Mouse (Mus musculus) erythroblast, adult 5-6 weeks (primary cell): ENCODE data around the gene Rab36. TPM values are rescaled to one million over a fixed set of nuclear protein-coding genes. Genes with fewer than 3 reads are reported as not detected.

Experiments
- ATAC-seq: replicated peaks from 2 replicates; pipeline ENCODE4 v1.8.0; 2016; ENCODE audit warnings: moderate number of reproducible peaks, mild to moderate bottlenecking, moderate TSS enrichment, inconsistent platforms; ENCODE audit not compliant: poor library complexity, low FRiP score, severe bottlenecking
- total RNA-seq, 2 experiments: library from RNA; stranded (forward) in 1 of 2; stranded (reverse) in 1 of 2; fragments of 150-400 nt in 1 of 2; fragments of 200-764, 138-1000 nt in 1 of 2; gene quantifications; 2 replicates each; pipeline versions ENCODE4 v1.2.3 to v1.2.4; 2015 to 2017; ENCODE audit warnings: low replicate concordance in 2 of 2

Rab36 gene
- total RNA-seq, 2 experiments from 2014 or later = 1.4 TPM; not detected in 1

GRCm38 (mm10) chr10:75065691-75066090 is 28.8 kb downstream of the Rab36 start:
- ATAC-seq = no peak

GRCm38 (mm10) chr10:75067446-75067845 is 30.6 kb downstream of the Rab36 start:
- ATAC-seq = no peak

GRCm38 (mm10) chr10:75068086-75068485 is 31.2 kb downstream of the Rab36 start:
- ATAC-seq = no peak

GRCm38 (mm10) chr10:75068624-75069328 is 31.9 kb downstream of the Rab36 start:
- no peak for ATAC-seq

- no peak for ATAC-seq
Measured at GRCm38 (mm10) chr10:75070281-75070976, 33.6 kb downstream of the Rab36 start.

- ATAC-seq = no peak
Measured at GRCm38 (mm10) chr10:75075665-75076064, 38.8 kb downstream of the Rab36 start.

DNA sequence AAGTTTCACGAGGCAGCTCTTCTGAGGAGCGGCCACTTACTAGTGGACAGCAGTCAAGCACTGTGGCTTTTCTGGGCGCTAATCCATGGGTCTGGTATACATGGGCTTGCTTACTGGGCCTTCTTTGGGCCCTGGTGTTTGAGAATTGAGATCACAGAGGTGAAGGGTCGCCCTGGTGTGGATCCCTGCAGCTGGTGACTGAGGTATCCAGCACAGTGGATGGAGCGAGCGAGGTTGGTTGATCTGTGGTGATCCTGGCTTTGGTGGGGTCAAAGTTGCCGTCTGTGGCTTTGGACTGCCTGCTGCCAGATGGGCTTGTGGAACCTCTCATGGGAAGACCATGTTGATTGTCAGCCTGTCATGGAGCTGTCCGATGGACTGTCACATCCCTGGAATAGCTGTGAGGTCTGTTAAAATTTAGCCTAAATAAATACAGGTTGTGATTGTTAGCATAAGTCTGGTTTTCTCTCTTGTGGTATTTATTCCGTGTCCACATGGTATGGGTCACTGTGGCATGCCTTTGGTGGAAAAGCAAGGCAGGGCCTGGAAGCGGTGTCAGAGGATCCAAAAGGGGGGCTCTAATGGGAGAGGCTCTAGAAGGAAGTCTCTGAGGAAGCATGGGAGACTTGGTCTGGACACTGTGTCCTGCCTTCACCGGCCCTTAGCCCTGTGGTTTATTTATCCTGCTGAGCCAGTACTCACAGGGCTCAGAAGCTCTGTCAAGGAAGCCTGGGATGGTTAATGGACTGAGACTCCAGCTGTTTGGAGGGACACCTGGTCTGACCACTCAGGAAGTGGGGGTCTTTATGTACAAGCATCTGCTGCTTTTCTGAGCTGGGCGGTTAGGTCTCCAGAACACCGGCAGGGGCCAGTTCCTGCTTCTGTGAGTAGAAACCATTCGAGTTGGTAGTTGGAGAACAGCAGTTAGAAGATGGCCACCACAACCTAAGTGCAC is 41.6 kb downstream of the Rab36 start:
- ATAC-seq = no peak

- ATAC-seq = no peak
Measured at GRCm38 (mm10) chr10:75085330-75085729, 48.5 kb downstream of the Rab36 start.

DNA sequence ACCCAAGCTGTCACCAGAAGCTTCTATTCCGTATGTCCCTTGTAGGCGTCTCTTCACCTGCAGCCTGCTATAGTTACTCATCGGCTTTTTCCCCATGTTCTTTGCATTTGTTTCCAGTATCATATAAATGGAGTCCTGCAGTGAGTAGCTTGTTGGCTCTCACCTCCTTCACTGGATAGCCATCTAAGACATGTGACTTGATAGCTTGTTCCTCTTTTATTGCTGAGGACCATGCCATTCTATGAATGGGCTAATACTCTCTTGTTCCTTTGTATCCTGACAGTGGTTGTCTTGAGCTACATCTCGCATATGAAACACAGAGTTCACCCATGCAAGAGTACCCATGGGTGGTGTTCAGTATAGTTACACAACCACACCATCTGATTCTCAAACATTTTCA is 51.6 kb downstream of the Rab36 start:
- no peak for ATAC-seq

- ATAC-seq = no peak
Measured at GRCm38 (mm10) chr10:75091478-75092152, 54.8 kb downstream of the Rab36 start.

DNA sequence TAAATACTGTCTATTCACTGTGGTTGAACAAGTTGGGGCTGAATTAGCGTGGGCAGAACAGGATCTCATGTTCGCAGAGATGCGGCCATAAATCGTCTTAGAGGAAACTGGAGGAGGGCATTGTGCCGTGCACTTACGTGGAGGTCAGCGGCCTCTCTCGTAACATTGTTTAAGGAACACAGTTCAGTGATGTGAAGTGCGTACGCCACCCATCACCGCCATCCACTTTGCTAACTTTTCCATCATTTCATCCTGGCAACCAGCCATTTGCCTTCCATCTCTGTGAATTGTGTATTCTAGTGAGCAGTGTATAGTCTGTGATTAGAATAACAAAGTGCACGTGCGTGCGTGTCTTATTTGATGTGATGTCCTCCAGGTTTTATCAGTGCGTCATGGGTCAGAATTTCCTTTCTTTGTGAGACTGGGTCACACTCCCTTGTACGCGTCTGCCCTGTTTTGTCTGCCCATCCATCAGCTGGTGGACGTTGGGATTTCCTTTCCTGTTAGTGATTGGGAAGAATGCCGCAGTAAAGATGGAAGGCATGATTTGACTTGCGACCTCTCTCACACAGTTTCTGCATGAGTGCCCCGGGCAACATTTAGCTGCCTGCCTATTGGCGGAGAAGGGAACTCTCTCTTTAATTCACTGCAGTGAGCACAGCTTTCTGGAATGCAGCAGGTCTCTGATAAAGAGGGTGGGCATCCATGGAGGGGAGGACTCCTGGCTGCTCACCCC is 56.6 kb downstream of the Rab36 start:
- no peak for ATAC-seq

DNA sequence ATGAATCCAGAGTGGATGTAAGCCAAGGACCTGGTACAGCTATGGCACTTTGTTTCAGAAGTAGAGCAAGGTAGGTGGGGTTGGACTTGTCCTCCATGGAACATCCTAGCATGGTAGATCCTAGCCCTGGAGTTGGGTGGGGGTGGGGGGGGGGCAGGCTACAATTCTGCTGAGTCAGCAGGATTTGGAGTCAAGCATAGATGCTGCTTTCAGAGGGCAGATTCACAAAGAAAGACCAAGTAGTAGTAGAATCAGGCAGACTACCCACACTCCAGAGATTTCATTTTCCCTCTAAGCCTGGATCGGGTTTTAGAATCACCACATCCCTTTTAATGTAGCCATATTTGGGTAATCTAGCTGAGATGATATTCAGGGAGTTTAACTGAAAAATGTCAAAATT is 57.5 kb downstream of the Rab36 start:
- ATAC-seq = no peak

DNA sequence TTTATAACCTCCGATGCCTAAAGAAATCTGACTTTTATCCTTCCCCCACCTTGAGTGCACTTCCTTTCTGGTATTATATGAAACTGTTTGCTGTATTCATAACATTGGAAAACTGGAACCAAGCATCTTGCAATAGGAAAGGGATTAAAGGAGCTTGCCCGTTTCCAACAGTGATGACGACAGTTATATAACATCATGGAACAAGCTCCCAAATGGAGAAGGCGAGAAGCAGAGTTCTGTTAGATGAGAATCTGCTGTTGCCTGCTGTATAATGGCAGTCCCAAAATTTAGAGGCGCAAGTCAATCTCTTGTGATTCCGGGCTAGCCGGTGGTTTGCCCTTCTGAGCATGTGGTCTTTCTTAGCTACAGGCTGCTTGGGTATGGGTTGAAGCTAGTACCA is 58.4 kb downstream of the Rab36 start:
- no peak for ATAC-seq

- no peak for ATAC-seq
Measured at GRCm38 (mm10) chr10:75098446-75099183, 61.8 kb downstream of the Rab36 start.

GRCm38 (mm10) chr10:75100298-75100697 is 63.4 kb downstream of the Rab36 start:
- no peak for ATAC-seq

DNA sequence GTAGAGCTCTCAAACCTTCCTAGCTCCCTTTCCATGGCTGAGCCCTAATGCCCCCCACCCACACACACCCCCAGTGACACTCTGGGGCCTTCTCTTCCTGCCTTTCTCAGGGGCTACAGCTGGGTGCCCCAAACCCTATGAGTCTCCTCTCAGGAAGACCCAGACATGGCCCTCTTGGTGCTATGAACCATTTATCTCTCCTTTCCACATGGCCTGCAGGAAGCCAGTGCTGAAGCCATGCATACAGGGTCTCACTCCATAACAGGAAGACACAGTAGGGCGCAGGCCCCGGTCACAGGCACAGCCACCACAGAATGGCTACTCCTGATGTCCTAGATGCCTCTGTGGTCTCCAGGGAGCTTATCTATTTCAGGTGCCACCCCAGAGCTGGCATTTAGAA is 66.6 kb downstream of the Rab36 start:
- no peak for ATAC-seq
